Mouse (Mus musculus): Measurements from ENCODE around the gene Tmem40.

DNA sequence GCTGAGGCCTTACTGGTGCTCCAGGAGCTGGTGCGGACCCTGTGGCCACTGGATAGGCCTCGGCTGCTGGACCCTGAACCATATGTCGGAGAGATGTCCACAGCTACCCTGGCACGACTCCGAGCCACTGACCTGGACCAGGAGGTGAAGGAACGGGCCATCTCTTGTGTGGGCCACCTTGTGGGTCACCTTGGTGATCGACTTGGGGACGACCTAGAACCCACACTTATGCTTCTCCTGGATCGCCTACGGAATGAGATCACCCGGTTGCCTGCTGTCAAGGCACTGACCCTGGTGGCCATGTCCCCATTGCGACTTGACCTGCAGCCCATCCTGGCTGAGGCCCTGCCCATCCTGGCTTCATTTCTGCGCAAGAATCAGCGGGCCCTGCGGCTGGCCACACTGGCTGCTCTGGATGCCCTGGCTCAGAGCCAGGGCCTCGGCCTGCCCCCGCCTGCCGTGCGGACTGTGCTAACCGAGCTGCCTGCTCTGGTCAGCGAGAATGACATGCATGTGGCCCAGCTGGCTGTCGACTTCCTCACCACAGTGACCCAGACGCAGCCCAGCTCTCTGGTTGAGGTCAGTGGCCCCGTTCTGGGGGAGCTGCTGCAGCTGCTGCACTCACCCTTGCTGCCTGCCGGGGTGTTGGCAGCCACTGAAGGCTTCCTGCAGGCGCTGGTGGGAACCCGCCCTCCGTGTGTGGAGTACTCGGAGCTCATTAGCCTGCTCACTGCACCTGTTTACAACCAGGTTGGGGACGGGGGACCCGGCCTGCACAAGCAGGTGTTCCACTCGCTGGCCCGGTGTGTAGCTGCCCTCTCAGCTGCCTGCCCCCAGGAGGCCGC, 29.9 kb upstream of the Tmem40 start:
- TF ChIP-seq POLR2A (IDR thresholded peaks at IDR 0.05; ENCODE audit: control insufficient read depth, low read depth, low read length) (no peak), CTCF (IDR thresholded peaks at IDR 0.05; ENCODE audit: control insufficient read depth, insufficient read depth, insufficient replicate concordance, low read depth, low read length) (no peak)
